Mouse (Mus musculus) mesoderm, embryonic 11.5 days (tissue): Measurements from ENCODE around the gene Lexm.

ENCODE experiments used
- DNase-seq: peaks from one replicate; pipeline ENCODE4 v3.0.0-alpha.2; 2012; ENCODE audit warnings: low read depth, low spot score

The Lexm gene

DNA sequence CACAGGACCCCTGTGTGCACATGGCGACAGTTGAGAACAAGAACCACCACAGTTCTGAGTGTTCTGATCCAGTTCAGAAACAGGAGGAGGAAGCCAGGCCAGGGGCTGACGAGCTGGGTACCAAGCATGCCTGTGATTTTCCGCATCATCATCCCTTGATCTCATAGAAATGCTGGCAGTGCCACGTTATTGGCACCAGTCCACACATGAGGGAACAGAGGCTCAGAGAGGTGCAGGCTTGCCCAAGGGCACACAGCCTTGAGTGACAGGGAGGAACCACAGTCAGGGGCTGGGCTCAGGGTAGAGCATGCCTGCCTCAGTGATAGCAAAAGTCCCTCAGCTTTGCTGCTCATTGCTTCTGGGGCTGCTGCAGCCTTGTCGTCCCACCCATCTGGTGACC lies 10.8 kb upstream of the Lexm start:
- DNase-seq, result no peak

DNA sequence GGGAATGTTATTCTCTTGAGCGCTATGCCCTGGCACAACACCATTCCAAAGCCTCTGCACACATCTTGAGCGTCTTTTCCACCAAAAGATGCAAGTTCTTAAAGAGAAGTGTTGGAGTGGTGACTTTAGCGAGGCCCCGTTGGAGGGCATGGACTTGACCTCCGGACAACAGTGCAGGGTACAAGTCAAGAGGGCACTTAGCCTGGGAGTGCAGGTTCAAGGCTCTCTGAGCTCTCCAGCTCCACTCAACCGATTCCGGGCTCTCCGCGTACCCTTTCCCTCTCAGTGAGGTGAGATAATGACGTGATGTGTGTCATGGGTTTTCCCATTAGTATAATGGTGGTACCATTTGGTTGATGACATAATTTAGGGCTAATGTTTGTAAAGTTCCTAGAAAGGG lies 7.2 kb upstream of the Lexm start:
- no peak for DNase-seq

DNA sequence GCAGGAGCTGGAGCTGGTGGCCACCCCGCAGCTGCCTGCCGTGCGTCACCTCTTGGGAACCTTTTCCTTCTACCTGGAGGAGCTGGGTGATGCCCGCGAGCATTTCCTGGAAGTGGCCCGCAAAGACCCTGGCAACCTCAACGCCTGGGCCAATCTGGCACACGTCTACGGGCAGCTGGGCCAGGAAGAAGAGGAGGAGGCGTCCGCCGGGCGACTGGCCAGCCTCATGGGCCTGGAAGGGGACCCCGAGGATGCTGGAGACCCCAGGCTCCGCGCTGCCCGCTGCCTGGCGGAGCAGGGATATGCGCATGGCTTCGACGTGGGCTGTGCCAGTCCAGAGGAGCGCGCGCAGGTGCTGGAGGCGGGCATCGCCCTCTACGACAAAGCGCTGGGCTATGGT lies 5.7 kb upstream of the Lexm start:
- DNase-seq, result no peak

DNA sequence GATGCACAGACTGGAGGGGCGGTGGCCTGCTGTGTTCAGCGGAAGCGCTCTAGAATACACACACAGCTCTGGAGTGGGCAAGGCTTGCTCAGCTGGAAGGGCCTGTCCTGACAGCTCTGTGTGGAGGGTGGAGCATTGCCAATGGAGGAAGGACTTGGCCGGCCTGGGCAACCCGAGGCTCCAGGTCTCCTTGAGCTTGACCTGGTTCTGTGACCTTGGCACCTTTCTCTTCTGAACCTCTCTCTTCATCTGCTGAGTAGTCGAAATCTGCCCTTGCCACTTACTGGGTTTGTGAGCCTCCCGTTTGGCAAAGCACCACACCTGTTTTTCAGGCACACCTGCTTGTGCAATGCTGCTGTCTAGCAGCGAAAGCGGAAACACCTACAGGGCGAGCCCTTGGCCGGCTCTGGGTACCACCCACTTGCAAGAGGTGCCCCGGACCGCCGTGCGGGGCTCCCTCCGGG lies 5.0 kb upstream of the Lexm start, which contains the start of gene Ttc22:
Gene Ttc22 (plus strand): TSS at position 403 of the 464 bp plus-strand sequence.
- no peak for DNase-seq

DNA sequence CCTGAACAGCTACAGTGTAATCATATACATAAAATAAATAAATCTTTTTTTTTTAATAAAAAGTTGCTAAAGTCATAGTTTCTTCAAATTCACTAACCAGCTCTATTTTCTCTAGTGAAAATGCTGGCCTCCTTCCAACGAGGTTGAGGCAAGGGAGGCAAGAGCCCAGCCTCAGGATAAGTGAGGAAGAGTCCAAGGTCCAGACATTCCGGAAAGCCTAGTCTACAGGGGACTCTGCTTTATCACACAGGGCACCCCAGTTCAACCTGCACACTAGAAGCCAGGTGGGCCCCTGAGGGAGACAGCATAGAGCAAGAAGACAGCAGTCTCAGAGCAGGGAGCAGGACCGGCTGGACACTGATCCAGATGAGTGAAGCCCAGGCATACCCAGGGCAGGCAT lies 4.4 kb upstream of the Lexm start:
- no peak for DNase-seq

DNA sequence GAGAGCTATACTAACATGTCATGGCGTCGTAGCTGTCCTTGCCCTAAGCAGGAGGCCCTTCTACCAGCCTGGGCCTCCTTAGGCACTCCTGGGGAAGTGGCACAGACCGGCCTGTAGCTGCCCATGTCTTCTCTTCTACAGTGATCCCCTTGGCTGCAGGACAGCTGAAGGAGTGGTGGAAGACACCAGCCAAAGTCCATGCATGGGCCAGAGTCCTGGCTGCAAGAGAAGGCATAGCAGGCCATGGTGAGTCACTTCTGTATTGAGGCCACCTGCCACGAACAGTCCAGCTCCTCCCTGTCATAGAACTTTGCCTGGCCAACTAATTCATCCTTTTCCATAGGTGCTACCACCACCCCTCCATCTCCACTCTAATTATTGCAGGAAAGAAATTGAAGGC lies 1.9 kb upstream of the Lexm start:
- DNase-seq, result no peak

DNA sequence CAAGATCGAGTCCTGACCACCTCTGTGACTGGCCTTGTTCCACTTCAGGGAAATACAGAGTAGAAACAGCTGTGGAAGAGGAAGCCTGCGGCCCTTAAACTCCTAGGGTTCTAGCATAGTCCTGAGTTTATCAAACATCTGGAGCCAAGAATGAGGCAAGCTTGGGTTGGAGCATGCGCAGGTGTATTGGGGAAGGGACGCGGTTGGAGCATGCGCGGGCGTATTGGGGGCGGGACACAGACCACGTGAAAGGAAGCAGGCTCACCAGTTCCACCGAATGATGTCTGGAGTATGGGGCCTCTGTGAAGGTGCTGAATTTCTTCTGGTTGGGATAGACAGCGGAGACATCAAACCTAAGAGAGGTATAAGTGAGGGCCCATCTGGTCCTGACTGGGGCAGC lies 1.4 kb downstream of the Lexm start:
- no peak for DNase-seq

DNA sequence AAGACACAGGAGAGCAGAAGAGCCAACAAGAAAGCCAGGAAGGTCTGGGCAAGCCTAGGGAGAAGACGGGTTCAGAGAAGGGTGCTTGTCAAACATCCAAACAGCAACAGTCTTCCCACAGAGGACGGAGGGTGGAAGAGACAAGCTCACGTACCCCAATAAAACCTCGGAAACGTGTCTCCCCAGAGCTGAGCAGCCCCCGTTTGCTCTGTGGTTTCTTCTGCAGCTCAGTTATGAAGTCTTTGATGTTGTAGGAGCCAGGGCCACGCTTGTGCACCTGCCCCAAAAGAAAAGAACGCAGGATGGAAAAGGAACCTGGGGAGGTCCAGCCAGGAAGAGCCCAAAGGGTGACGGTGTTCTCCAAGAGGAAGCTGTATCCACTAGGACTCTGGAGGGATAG lies 2.2 kb downstream of the Lexm start:
- no peak for DNase-seq

DNA sequence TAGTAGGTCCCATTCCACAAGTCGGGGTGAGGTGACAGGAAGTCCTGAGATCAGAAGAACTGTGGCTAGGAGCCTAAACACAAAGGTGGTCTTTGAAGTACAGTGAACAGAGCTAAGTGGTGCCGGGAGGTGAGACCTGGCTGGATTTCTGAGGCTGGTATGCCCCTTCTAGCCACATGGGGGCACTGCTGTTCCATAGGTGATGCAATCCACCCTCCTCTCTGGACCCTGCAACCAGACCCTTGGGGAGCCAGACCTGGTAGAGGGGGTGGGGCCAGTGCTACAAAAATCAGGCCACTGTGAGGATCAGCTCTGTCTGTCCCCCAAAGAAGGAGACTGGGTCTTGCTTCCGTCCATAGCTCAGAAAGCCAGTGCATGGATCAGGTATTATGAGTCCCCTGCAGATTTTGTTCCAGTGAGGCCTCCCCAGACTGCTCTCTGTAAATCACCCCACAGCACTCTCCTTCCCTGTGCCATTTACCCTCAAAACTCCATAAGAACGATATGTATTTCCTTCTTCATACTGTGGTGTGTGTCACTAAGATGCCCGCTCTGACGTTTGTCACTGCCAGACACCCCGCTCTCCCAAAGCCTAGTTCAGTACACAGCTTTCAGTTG lies 2.8 kb downstream of the Lexm start:
- DNase-seq, result peak; percentile 84

DNA sequence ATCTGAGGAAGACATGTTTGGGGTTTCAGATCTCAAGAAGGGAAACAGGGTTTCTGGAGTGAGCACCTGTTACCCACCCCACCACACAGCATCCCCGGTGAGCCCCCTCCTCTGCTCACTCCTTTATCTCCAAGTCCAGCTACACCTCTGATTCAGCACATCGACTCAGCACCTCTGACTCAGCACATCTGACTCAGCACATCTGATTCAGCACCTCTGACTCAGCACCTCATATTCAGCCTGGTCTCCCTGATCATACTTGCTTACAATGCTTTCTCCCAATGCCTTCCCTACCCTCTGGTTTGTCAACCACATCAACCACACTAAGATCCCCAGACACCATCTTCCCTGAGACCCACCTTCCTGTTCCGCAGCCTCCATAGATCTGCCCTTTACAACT lies 3.5 kb downstream of the Lexm start:
- no peak for DNase-seq

DNA sequence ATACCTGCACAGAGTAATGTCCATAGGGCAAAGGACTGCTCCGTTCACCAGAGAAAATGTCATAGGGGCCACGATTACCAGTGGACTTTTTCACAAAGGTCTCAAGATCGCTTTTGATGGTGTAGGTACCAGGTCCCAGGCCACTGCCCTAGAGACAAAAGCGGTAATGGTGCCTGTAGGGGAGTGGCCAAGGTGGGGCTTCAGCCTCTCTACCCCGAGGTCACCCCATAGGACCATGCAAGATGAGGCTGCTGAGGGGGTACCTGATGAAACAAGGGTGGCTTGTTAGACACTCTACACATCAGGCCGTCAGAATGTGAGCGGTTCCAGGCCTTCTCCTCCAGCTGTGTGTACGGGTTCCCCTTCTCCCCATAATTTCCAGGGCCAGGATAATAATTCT lies 3.9 kb downstream of the Lexm start:
- no peak for DNase-seq

DNA sequence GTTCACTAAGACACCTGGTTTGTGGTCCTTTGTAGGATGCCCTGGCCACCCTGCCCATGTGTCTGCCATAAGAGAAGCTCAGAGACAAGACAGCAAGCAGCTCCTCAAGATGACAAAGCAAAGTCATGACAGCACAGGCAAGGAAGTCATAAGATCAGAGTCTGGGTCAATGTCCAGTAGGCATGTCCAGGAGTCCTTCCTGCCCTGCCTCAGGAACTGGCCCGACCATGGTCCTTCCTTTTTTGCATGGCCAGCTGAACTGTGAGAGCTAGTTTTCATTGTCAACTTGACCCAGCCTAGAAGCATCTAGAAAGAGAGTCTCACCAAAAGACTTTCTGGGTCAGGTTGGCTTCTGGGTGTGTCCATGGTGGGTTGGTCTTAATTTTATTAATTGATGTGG lies 9.1 kb downstream of the Lexm start:
- no peak for DNase-seq

DNA sequence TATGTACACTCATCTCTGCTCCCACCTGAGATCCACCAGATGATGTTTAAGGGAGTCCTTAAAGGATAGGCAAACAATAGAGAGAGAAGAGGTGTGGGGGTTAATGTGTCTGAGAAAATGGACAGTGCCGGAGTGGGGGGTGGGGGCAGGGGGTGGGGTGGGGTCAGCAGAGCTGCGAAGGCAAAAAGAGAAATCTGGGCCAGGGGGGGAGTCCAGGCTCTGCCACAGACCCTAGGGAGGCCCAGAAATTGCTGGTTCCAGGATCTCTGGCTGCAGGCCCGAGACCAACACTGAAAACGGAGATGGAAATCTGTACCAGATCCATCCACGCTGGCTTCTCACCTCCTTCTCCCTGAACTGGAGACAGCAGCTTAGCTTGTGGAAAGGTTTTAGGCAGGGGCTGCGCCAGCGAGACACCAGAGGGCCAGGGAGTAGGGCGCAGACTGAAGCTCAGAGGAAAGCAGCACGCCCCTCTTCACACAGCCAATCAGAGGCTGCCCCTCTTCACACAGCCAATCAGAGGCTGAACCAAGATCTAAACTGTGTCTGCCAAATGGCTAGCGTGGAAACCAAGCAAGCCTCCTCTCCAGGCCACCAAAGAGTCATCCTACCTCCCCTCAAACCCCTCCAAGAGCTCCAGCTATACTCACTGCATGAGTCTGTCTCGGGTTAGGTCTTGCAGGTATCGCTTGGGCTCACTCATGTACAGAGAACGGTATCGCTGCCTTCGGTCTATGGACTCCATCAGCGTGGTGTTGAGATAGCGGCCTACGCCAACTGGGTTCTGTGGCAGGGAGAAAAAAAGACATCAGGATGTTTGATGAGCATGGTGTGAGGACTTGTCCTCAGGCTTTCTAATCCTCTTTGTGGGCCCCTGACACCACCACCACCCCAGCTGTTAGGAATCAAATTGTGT lies 10.1 kb downstream of the Lexm start:
- peak; percentile 65 for DNase-seq

DNA sequence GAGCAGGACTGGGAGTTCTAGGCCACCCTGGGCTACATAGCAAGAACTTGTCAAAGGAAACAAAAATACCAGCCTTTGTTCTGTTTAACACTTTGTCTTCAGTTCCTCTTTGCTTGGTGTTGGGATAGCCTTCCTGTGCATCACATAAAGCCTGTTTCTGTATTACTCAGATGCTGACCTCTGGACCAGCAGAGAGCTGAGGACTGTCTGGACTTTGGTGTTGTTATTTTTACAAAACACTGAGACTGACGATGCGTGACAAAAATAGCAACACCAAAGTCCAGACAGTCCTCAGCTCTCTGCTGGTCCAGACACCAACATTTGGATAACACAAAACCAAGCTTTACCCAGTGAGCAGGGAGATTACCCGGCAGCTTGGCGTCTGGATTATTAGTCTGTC lies 16.3 kb downstream of the Lexm start:
- DNase-seq, result no peak

DNA sequence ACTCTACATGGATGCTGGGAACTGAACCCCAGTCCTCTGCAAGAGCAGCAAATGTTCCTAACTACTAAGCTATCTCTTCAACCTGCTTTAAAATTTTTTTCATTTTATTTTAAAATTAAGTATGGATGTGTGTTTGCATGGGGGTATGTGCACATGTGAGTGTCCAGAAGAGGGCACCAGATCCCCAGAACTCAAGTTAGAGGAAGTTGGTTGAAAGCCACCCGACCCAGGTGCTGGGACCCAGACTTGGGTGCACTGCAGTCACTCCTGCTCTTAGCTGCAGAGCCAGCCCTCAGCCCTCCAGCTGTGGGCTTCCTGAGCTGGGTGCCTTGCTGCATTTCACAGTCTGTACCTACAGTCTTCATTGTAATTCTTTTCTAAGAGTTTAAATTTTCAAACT lies 17.6 kb downstream of the Lexm start:
- no peak for DNase-seq

DNA sequence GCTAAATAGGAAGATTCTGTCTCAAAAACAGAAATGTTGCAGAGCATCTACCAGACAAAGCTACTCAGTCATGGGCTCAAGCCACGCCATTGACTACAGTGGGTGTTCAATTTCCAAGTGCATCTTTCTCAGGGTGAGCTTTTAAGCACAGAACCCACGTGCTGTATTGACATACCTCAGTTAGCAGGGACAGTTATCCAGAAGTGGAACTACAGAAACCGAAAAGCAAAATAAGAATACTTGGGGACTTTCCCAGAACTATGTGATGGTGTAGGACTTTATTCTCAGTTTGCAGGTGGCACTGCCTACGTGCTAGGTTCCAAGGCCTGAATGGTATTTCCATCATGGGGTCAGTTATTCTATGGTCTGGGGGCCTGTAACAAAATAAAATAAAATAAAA lies 19.3 kb downstream of the Lexm start:
- no peak for DNase-seq

DNA sequence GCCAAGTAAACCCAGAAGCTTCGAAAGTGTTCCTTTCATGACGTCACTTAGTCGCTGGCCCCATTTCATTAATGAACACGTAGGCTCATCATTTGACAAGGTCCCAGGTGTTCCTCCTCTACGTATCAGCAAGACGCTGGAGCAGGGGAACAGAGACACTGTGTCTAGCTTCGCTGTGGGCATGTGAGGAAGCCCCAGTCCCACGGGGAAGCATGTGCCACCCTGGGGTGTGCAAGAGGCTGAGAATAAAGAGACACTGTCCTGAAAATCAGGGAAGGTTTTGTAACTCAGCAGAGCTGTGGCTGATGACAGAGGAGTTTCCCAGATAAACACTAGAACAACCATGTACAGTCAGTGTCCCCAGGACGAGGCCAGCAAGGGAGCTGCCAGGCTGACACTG lies 20.0 kb downstream of the Lexm start:
- no peak for DNase-seq

DNA sequence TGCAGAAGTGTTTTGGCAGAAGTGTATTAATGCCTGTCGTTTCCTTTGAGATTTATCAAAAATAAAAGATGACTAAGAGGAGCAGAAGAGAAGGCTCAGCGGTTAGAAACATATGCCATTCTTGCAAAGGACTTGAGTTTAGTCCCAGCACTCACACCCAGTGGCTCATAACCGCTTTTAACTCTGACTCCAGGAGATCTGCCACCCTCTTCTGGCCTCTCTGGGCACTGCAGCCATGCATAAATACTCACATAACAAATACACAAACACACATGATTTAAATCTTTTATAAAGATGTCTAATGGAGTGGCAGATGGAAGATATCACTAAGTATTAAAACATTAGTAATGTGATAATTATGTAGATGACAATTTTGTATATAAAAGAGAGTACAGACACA lies 20.8 kb downstream of the Lexm start:
- DNase-seq, result no peak

DNA sequence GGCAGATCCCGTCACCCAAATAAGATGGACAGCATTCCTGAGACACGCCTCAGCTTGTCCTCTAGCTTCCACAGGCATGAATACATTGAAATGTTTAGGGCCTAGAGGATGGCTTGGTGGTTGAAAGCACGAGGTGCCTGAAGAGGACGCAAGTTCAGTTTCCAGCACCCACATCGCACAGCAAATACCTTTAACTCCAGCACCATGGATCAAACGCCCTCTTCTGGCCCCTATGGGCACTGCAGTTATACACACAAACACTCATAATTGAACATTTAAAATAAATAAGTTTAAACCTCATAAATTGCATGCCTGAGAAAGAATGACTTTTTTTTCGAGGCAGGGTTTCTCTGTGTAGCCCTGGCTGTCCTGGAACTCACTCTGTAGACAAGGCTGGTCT lies 23.4 kb downstream of the Lexm start:
- DNase-seq, result no peak

DNA sequence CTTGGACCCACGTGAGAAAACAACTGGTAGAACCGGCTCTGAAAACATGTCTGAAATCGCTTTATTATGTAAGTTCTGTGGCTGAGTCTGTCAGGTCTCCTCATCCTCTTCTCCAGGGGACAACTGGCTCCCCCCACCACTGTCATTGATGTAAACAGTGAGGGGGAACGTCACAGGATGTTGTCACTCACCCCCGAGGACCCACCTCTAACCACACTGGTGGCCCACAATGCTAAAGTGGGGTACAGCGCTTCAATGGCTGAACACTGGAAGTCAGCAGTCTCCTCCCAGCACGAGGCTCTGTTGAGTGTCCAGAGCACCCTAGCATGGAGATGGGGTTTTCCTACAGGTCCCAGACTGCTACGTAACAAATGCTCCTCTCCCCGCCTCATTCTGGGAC lies 26.2 kb downstream of the Lexm start:
- no peak for DNase-seq

DNA sequence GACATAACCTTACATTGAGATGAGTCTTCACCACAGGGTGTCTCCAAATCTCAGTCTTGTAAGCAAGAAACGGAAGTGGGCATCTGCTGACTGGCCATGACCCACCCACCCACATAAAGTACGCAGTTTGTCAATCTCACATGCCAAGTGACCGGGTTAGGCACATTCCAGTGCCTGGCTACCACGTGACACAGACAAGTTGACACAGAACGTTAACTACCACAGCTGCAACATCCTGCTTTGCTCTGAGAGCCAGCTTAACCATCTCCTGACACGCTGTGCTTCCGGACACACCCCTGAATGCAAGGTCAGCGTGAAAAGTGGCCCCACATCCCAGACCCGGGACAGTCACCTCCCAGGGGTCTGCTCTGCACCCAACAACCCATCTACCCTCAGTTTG lies 26.9 kb downstream of the Lexm start:
- peak; percentile 18 for DNase-seq

DNA sequence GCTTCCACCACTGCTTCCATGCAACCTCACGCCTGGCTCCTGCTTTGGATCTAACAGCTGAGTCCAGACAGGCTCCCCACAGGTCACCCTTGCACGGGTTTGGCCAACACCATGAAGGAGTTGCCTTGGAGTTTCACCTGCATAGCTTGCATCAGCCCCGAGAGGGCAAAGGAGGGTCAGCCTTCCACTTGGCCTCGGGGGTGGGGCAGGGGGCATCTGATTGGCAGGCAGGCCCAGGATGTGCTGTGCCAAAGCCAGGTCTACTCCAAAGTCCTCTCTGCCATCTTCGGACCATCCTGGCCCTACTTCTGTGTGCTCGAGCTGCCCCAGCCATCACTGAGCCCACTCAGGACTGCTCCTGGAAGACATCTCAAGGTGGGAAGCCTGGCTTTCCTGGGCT lies 30.0 kb downstream of the Lexm start:
- DNase-seq, result no peak

DNA sequence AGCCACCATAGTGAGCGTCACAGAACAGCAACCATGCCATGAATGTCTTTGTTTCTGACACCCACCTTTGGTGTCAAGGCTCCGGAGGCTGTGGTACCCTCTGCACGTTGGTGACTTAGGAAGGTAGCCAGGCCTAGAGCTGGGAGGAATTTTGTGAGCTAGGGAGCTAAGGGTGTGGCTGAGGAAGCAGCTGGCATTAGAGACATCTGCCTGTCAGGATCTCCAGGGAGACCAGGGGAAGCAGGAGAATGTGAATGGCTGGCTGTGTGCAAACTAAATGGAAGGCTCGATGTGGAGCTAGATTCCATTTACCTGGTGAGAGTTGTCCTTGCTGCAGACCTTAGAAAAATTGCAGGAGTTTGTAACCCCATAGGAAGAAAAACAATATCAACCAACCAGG lies 32.4 kb downstream of the Lexm start:
- no peak for DNase-seq
